Comparison of ENCODE assay signal across 23 mouse cellular contexts in the genomic region with DNA sequence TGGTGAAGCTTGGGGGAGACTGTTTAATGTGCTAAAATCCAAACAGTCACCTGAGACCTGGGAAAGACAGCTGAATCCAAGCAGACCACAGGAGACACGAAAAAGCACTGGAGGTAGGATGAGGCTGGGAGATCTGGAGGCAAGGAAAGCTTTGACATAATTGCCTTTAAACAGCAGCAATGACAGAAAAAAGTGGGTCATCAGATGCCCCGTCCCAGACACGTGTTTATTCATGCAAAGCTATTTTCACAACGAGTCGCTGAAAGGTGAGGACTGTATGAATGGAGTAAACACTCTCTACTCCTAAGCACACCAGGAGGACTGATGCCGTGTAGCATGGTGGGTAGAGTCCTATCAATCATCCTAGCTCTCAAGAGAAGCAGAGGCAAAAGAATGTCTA. TPM values are rescaled to one million over a fixed set of nuclear protein-coding genes. Genes with fewer than 3 reads are reported as not detected.
A peak's percentile ranks its signal among the peaks of the same experiment; 100 is the strongest.
DNase-seq lines count a peak whose midpoint lies in the region; ATAC-seq lines count a peak whose summit lies in the region.
"Had no signal": no experiment of that assay in that cellular context is flagged by ENCODE, and none has a peak within 500 bp of the region (broad histone marks: within the 10 kb centered on the region; RNA-seq: fewer than 3 reads in every experiment).

No protein-coding gene starts in this region.

- no peak for ATAC-seq in midbrain, embryonic 11.5 days (ENCODE audit: low FRiP score)
- no peak for ATAC-seq in midbrain, embryonic 16.5 days
- ATAC-seq: activated CD4-positive, CD25-positive, alpha-beta regulatory T cell, adult 4 months; CD4-positive, CD25-positive, alpha-beta regulatory T cell, adult 4 months; Patski had no signal

- peaks cover 3% of the 10 kb centered on the region; the same call in 1 of the 2 replicates for H3K4me1 ChIP-seq in midbrain, embryonic 11.5 days (ENCODE audit: control insufficient read depth, insufficient read depth, low read length)
- peaks cover 8% of the 10 kb centered on the region for H3K4me1 ChIP-seq in midbrain, embryonic 16.5 days (ENCODE audit: control insufficient read depth, insufficient read depth, low read length)

- H3K9me3 ChIP-seq in midbrain, embryonic 11.5 days (ENCODE audit: control insufficient read depth, low read length): no peaks in the 10 kb centered on the region
- H3K9me3 ChIP-seq in midbrain, embryonic 16.5 days (replicated peaks; ENCODE audit: control insufficient read depth, low read length, poor library complexity, severe bottlenecking): no peaks in the 10 kb centered on the region
- H3K9me3 ChIP-seq: G1E had no signal

- no peaks in the 10 kb centered on the region for H3K27me3 ChIP-seq in midbrain, embryonic 11.5 days (ENCODE audit: control insufficient read depth, insufficient read depth, low read length)
- no peaks in the 10 kb centered on the region for H3K27me3 ChIP-seq in midbrain, embryonic 16.5 days (ENCODE audit: control insufficient read depth, insufficient read depth, low read depth, low read length)
- H3K27me3 ChIP-seq: CH12.LX, Patski had no signal

- peak; percentile 86 for DNase-seq in heart, adult 11 months
- no peak for DNase-seq in heart, postnatal 4 days
- DNase-seq in midbrain, embryonic 11.5 days (ENCODE audit: low spot score, missing footprints): peak; percentile 77
- peak; percentile 24 for DNase-seq in retina, postnatal 1 day
- DNase-seq in retina, embryonic 14.5 days (ENCODE audit: low spot score): no peak
- DNase-seq: adrenal gland, adult 2 months; adrenal gland, adult 8-10 months; adrenal gland, postnatal 10 days; adrenal gland, postnatal 14 days; adrenal gland, postnatal 25 days; adrenal gland, postnatal 36 days; B cell, adult 2 months; cerebellum, adult 11 months; cerebellum, adult 11-12 months; cerebellum, adult 18-20 months had no signal

- no peak overlapping the region for H3K9ac ChIP-seq in midbrain, embryonic 11.5 days (ENCODE audit: low read length)
- no peak overlapping the region for H3K9ac ChIP-seq in midbrain, embryonic 16.5 days (ENCODE audit: low read depth, low read length)

- no peaks in the 10 kb centered on the region for H3K36me3 ChIP-seq in midbrain, embryonic 11.5 days (ENCODE audit: control insufficient read depth, insufficient read depth, low read length)
- H3K36me3 ChIP-seq in midbrain, embryonic 16.5 days (ENCODE audit: control insufficient read depth, insufficient read depth, low read length): no peaks in the 10 kb centered on the region
- H3K36me3 ChIP-seq: G1E had no signal

- 94% methylated on average over 6 of the region's 6 CpGs for WGBS in midbrain, embryonic 11.5 days
- WGBS in midbrain, embryonic 16.5 days: 90% methylated on average over 6 of the region's 6 CpGs

- H3K4me2 ChIP-seq in midbrain, embryonic 11.5 days: no peak overlapping the region
- no peak overlapping the region for H3K4me2 ChIP-seq in midbrain, embryonic 16.5 days (ENCODE audit: low read length)

- H3K4me3 ChIP-seq in midbrain, embryonic 11.5 days (ENCODE audit: low read depth, low read length): no peak overlapping the region
- no peak overlapping the region for H3K4me3 ChIP-seq in midbrain, embryonic 16.5 days (ENCODE audit: low read depth, low read length)

- no peak overlapping the region for H3K27ac ChIP-seq in midbrain, embryonic 11.5 days (ENCODE audit: low read depth, low read length)
- no peak overlapping the region for H3K27ac ChIP-seq in midbrain, embryonic 16.5 days (ENCODE audit: low read length)

RNA-seq across cellular contexts. Expression of gene 1700086D15Rik, which starts 43.9 kb away (rescaled TPM):
- total RNA-seq in heart, postnatal 4 days (2021): under 1 TPM; 0.74 to 0.81 TPM
- polyA plus RNA-seq in midbrain, embryonic 11.5 days (2014; fragmentation: Nextera tagmentation; extraction: Ambion mirVana): not detected in 2 replicates
- 0.32 TPM in 1 of 2 replicates, not detected in the other for polyA plus RNA-seq in midbrain, embryonic 16.5 days (2015; fragmentation: Nextera tagmentation; extraction: Ambion mirVana)
- total RNA-seq: adrenal gland, adult 2 months; adrenal gland, postnatal 25 days; CH12.LX; MEL had no signal
- polyA plus RNA-seq: activated CD4-positive, CD25-positive, alpha-beta regulatory T cell, adult 4 months; adrenal gland, adult 2 months; C2C12; CD4-positive, CD25-positive, alpha-beta regulatory T cell, adult 4 months; G1E; Patski had no signal

RNA-seq across cellular contexts. Expression of gene Arhgap44, which starts 47.0 kb away (rescaled TPM):
- total RNA-seq in heart, postnatal 4 days (2021): 10 to 100 TPM; 19.9 to 23.7 TPM
- 4.0 and 4.9 TPM in 2 replicates for polyA plus RNA-seq in midbrain, embryonic 11.5 days (2014; fragmentation: Nextera tagmentation; extraction: Ambion mirVana)
- polyA plus RNA-seq in midbrain, embryonic 16.5 days (2015; fragmentation: Nextera tagmentation; extraction: Ambion mirVana): 17.1 and 19.9 TPM in 2 replicates
- total RNA-seq: CH12.LX, MEL had no signal
- polyA plus RNA-seq: G1E had no signal

Comparison
In these comparisons a context has a peak if more than half of its experiments do, and no peak if none do; other contexts are left out.
1. DNase-seq: peak in heart, adult 11 months (single experiment), midbrain, embryonic 11.5 days (single experiment) and retina, postnatal 1 day (single experiment); none in heart, postnatal 4 days (single experiment) and retina, embryonic 14.5 days (single experiment).